Mouse (Mus musculus): Measurements from ENCODE around the gene Cdc42ep4.

Gene Cdc42ep4

GRCm38 (mm10) chr11:113749749-113750351 lies 1.8 kb downstream of the Cdc42ep4 start:
- in situ Hi-C loops (cut with MboI, MseI), result loop anchor here (5.0 kb wide), 2 partner anchors 47 to 58 kb away; no protein-coding TSS in a partner anchor

GRCm38 (mm10) chr11:113748797-113749521 lies 2.7 kb downstream of the Cdc42ep4 start:
- in situ Hi-C loops (cut with MboI, MseI), result loop anchor here (5.0 kb wide), 2 partner anchors 48 to 57 kb away; no protein-coding TSS in a partner anchor

GRCm38 (mm10) chr11:113747725-113748380 lies 3.8 kb downstream of the Cdc42ep4 start:
- in situ Hi-C loops (cut with MboI, MseI), result loop anchor here (5.0 kb wide), 2 partner anchors 49 to 56 kb away; no protein-coding TSS in a partner anchor

GRCm38 (mm10) chr11:113747056-113747455 lies 4.6 kb downstream of the Cdc42ep4 start:
- in situ Hi-C loops (cut with MboI, MseI), result loop anchor here (5.0 kb wide), 2 partner anchors 50 to 55 kb away; no protein-coding TSS in a partner anchor

GRCm38 (mm10) chr11:113745961-113746360 lies 5.7 kb downstream of the Cdc42ep4 start:
- in situ Hi-C loops (cut with MboI, MseI), result loop anchor here (5.0 kb wide), 2 partner anchors 51 to 54 kb away; no protein-coding TSS in a partner anchor

GRCm38 (mm10) chr11:113742998-113743397 lies 8.7 kb downstream of the Cdc42ep4 start:
- in situ Hi-C loops (cut with MboI, MseI), result no loop called here

- in situ Hi-C loops (cut with MboI, MseI), result no loop called here
These were observed 11.6 kb downstream of the Cdc42ep4 start for GRCm38 (mm10) chr11:113740100-113740499.

GRCm38 (mm10) chr11:113739213-113739612 lies 12.5 kb downstream of the Cdc42ep4 start:
- in situ Hi-C loops (cut with MboI, MseI), result loop anchor here (5.0 kb wide), 1 partner anchor 83 kb away; no protein-coding TSS in a partner anchor

- in situ Hi-C loops (cut with MboI, MseI), result loop anchor here (5.0 kb wide), 1 partner anchor 84 kb away; no protein-coding TSS in a partner anchor
These were observed 13.8 kb downstream of the Cdc42ep4 start for GRCm38 (mm10) chr11:113737912-113738311.

GRCm38 (mm10) chr11:113737553-113737854 lies 14.2 kb downstream of the Cdc42ep4 start:
- in situ Hi-C loops (cut with MboI, MseI), result loop anchor here (5.0 kb wide), 1 partner anchor 85 kb away; no protein-coding TSS in a partner anchor

- in situ Hi-C loops (cut with MboI, MseI), result loop anchor here (5.0 kb wide), 1 partner anchor 85 kb away; no protein-coding TSS in a partner anchor
These were observed 14.7 kb downstream of the Cdc42ep4 start for GRCm38 (mm10) chr11:113736848-113737552.

- in situ Hi-C loops (cut with MboI, MseI), result loop anchor here (5.0 kb wide), 1 partner anchor 87 kb away; no protein-coding TSS in a partner anchor
These were observed 16.5 kb downstream of the Cdc42ep4 start for GRCm38 (mm10) chr11:113735151-113735550.

GRCm38 (mm10) chr11:113733631-113734364 lies 17.9 kb downstream of the Cdc42ep4 start:
- in situ Hi-C loops (cut with MboI, MseI), result no loop called here

- in situ Hi-C loops (cut with MboI, MseI), result no loop called here
These were observed 19.6 kb downstream of the Cdc42ep4 start for GRCm38 (mm10) chr11:113731945-113732612.

GRCm38 (mm10) chr11:113730879-113731278 lies 20.8 kb downstream of the Cdc42ep4 start:
- in situ Hi-C loops (cut with MboI, MseI), result no loop called here

GRCm38 (mm10) chr11:113729917-113730316 lies 21.8 kb downstream of the Cdc42ep4 start:
- in situ Hi-C loops (cut with MboI, MseI), result no loop called here

- in situ Hi-C loops (cut with MboI, MseI), result no loop called here
These were observed 22.4 kb downstream of the Cdc42ep4 start for GRCm38 (mm10) chr11:113729239-113729638.

GRCm38 (mm10) chr11:113727992-113728391 lies 23.7 kb downstream of the Cdc42ep4 start:
- in situ Hi-C loops (cut with MboI, MseI), result no loop called here

GRCm38 (mm10) chr11:113726994-113727888 lies 24.4 kb downstream of the Cdc42ep4 start:
- in situ Hi-C loops (cut with MboI, MseI), result no loop called here
